Mouse (Mus musculus) brain, embryonic 18.5 days (tissue): ENCODE data around the gene A430005L14Rik.
A peak's percentile ranks its signal among the peaks of the same experiment; 100 is the strongest.
"Not testable (repeated sequence)": the region's sequence is repeated elsewhere in the genome, so short reads cannot be mapped to it uniquely, and the experiment has no call there.

Experiments used
- DNase-seq: peaks from one replicate; pipeline ENCODE4 v3.0.0-alpha.2; 2012; ENCODE audit warnings: low read depth, low spot score

A430005L14Rik gene

GRCm38 (mm10) chr4:153956569-153957405, at the start of gene A430005L14Rik:
A430005L14Rik (plus strand) TSS chr4:153957237.
- peak; percentile 93 for DNase-seq

- no peak for DNase-seq
These were observed 49.5 kb upstream of the A430005L14Rik start for GRCm38 (mm10) chr4:153907573-153907972.

- no peak for DNase-seq
These were observed 43.4 kb upstream of the A430005L14Rik start for GRCm38 (mm10) chr4:153913635-153914034.

GRCm38 (mm10) chr4:153917773-153918500, 39.1 kb upstream of the A430005L14Rik start:
- no peak for DNase-seq

GRCm38 (mm10) chr4:153920517-153921233, 36.4 kb upstream of the A430005L14Rik start:
- no peak for DNase-seq

- not testable (repeated sequence) for DNase-seq
These were observed 34.9 kb upstream of the A430005L14Rik start for GRCm38 (mm10) chr4:153922090-153922489.

GRCm38 (mm10) chr4:153928772-153929299, 28.2 kb upstream of the A430005L14Rik start:
- no peak for DNase-seq

GRCm38 (mm10) chr4:153929425-153929824, 27.6 kb upstream of the A430005L14Rik start:
- no peak for DNase-seq

GRCm38 (mm10) chr4:153929921-153930320, 27.1 kb upstream of the A430005L14Rik start:
- DNase-seq, result no peak

- no peak for DNase-seq
These were observed 13.8 kb upstream of the A430005L14Rik start for GRCm38 (mm10) chr4:153943243-153943642.

GRCm38 (mm10) chr4:153944261-153944660, 12.8 kb upstream of the A430005L14Rik start:
- DNase-seq, result no peak

GRCm38 (mm10) chr4:153945741-153946140, 11.3 kb upstream of the A430005L14Rik start:
- no peak for DNase-seq

GRCm38 (mm10) chr4:153950372-153950771, 6.7 kb upstream of the A430005L14Rik start:
- DNase-seq, result no peak

- no peak for DNase-seq
These were observed 5.9 kb upstream of the A430005L14Rik start for GRCm38 (mm10) chr4:153951150-153951549.

GRCm38 (mm10) chr4:153951692-153952091, 5.3 kb upstream of the A430005L14Rik start:
- DNase-seq, result no peak

- no peak for DNase-seq
These were observed 1.4 kb upstream of the A430005L14Rik start for GRCm38 (mm10) chr4:153955651-153956050.

GRCm38 (mm10) chr4:153957444-153958250, 610 bp downstream of the A430005L14Rik start:
- no peak for DNase-seq

- no peak for DNase-seq
These were observed 5.6 kb downstream of the A430005L14Rik start for GRCm38 (mm10) chr4:153962631-153963030.

- no peak for DNase-seq
These were observed 9.6 kb downstream of the A430005L14Rik start for GRCm38 (mm10) chr4:153966651-153967050.

GRCm38 (mm10) chr4:153967556-153967955, 10.5 kb downstream of the A430005L14Rik start:
- no peak for DNase-seq

GRCm38 (mm10) chr4:153968063-153968462, 11.0 kb downstream of the A430005L14Rik start:
- no peak for DNase-seq
